Mouse (Mus musculus) spleen, embryonic (tissue): ENCODE measurements at regions not wholly inside any gene's neighbourhood (a gene's known extent, or its start where the extent isn't known, plus 50 kb on each side); places are given as distances from the start of the nearest gene placed in this dataset.
"Not testable (repeated sequence)": the region's sequence is repeated elsewhere in the genome, so short reads cannot be mapped to it uniquely, and the experiment has no call there.

Experiments
- CTCF ChIA-PET: fragments of 350-600 bp; sonication (Branson Sonifier 250); formaldehyde crosslinking; loops from one replicate; lab custom pipeline; 2022; lab: Charles Lee

GRCm38 (mm10) chr12:95385688-95386087 lies 306.3 kb upstream of the Flrt2 start:
- CTCF ChIA-PET = no interaction called here

GRCm38 (mm10) chr12:95388185-95388584 lies 303.8 kb upstream of the Flrt2 start:
- CTCF ChIA-PET = no interaction called here

GRCm38 (mm10) chr12:95392821-95393220 lies 299.2 kb upstream of the Flrt2 start:
- CTCF ChIA-PET = no interaction called here

- CTCF ChIA-PET = no interaction called here
Measured at GRCm38 (mm10) chr12:95394991-95395530, 297.0 kb upstream of the Flrt2 start.

- CTCF ChIA-PET = no interaction called here
Measured at GRCm38 (mm10) chr12:95420861-95421260, 271.2 kb upstream of the Flrt2 start.

GRCm38 (mm10) chr12:95424739-95425138 lies 267.3 kb upstream of the Flrt2 start:
- CTCF ChIA-PET = no interaction called here

GRCm38 (mm10) chr12:95437226-95437625 lies 254.8 kb upstream of the Flrt2 start:
- CTCF ChIA-PET = no interaction called here

- CTCF ChIA-PET = no interaction called here
Measured at GRCm38 (mm10) chr12:95457480-95457879, 234.5 kb upstream of the Flrt2 start.

- CTCF ChIA-PET = no interaction called here
Measured at GRCm38 (mm10) chr12:95466502-95467490, 225.2 kb upstream of the Flrt2 start.

GRCm38 (mm10) chr12:95469897-95470296 lies 222.1 kb upstream of the Flrt2 start:
- CTCF ChIA-PET = no interaction called here

GRCm38 (mm10) chr12:95486502-95486901 lies 205.5 kb upstream of the Flrt2 start:
- CTCF ChIA-PET = no interaction called here

- CTCF ChIA-PET = no interaction called here
Measured at GRCm38 (mm10) chr12:95488371-95488770, 203.7 kb upstream of the Flrt2 start.

GRCm38 (mm10) chr12:95489374-95489773 lies 202.7 kb upstream of the Flrt2 start:
- CTCF ChIA-PET = no interaction called here

GRCm38 (mm10) chr12:95489848-95490247 lies 202.2 kb upstream of the Flrt2 start:
- CTCF ChIA-PET = no interaction called here

GRCm38 (mm10) chr12:95491806-95492436 lies 200.1 kb upstream of the Flrt2 start:
- CTCF ChIA-PET = not testable (repeated sequence)

GRCm38 (mm10) chr12:95501443-95501842 lies 190.6 kb upstream of the Flrt2 start:
- CTCF ChIA-PET = no interaction called here

- CTCF ChIA-PET = no interaction called here
Measured at GRCm38 (mm10) chr12:95520008-95520407, 172.0 kb upstream of the Flrt2 start.

- CTCF ChIA-PET = no interaction called here
Measured at GRCm38 (mm10) chr12:95522052-95522451, 170.0 kb upstream of the Flrt2 start.

- CTCF ChIA-PET = no interaction called here
Measured at GRCm38 (mm10) chr12:95533888-95534639, 158.0 kb upstream of the Flrt2 start.

- CTCF ChIA-PET = no interaction called here
Measured at GRCm38 (mm10) chr12:95547301-95547700, 144.7 kb upstream of the Flrt2 start.

GRCm38 (mm10) chr12:95553129-95553528 lies 138.9 kb upstream of the Flrt2 start:
- CTCF ChIA-PET = no interaction called here
